Mouse (Mus musculus) cerebellum, postnatal 4 days (tissue): ENCODE data around the gene Galt.
"Not testable (repeated sequence)": the region's sequence is repeated elsewhere in the genome, so short reads cannot be mapped to it uniquely, and the experiment has no call there.

Experiments used
- DNase-seq, 2 experiments: peaks; one replicate each; pipeline ENCODE4 v3.0.0; 2022; ENCODE audit warnings: low spot score in 2 of 2, mixed read lengths in 1 of 2

The Galt gene

GRCm38 (mm10) chr4:41740380-41741157, 14.5 kb upstream of the Galt start:
- DNase-seq: peak; percentile 48 to 59

- peak; percentile 77 to 89 for DNase-seq
These were observed 13.9 kb upstream of the Galt start for GRCm38 (mm10) chr4:41741158-41741560.

GRCm38 (mm10) chr4:41744131-41744530, 10.9 kb upstream of the Galt start:
- DNase-seq: no peak

DNA sequence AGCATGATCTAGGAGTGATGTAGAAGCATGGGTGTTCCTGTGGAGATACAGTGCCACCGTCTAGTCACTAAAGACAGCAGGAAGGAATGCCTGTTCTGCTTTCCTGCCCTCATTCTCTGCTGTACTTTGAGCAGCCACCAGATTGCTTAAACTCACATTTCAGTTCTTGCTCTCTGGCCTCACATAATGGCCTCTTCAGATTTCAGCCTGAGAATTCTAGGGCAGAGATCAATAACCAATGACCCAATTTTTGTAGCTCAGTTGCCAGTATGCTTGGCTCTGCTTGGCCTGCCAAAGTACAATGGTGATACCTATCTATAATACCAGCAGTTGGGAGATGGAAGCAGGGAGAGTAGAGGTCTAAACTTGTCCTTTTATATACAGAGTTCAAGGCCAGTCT, 10.0 kb upstream of the Galt start:
- no peak for DNase-seq

DNA sequence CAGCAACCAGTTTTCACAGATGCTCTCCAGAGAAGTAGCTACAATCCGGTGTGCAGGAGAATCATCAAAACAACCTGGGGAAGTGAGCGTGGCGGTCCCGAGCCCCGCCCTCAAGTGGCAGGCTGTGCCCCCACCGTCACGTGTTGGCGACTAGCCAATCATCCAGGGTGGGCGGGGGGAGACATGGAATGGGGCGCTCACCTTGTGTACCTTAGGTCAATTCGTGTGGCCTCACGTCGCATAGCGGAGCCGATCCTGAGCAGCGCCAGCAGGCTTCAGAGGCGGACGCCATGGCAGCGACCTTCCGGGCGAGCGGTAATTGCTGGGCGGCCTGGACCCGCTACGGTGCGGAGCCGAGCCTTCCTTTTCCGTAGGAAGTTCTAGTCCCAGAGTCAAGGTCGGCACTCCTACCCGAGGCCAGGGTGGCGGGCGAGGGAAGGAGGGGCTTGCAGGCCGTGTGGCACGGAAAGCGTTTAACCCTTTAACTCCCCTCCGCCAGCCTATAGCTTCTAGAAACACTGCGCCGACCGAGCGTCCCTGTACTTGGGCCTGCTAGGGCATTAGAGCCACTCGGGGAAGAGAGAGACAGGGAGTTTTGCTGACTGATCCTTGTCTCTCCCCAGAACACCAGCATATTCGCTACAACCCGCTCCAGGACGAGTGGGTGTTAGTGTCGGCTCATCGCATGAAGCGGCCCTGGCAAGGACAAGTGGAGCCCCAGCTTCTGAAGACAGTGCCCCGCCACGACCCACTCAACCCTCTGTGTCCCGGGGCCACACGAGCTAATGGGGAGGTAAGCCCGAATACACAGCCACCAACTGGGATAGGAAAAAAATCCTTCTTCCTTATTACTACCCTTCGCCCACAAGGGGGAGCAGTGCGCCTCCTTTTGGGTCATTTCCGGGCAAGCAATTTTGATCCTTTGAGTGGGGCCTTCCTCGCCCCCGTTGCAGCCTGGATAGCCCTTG, 594 bp downstream of the Galt start, which contains the start of gene Sigmar1:
Gene Sigmar1, minus strand, starts transcription at position 820 of the 968 bp plus-strand sequence.
- DNase-seq: peak; percentile 59 to 80

DNA sequence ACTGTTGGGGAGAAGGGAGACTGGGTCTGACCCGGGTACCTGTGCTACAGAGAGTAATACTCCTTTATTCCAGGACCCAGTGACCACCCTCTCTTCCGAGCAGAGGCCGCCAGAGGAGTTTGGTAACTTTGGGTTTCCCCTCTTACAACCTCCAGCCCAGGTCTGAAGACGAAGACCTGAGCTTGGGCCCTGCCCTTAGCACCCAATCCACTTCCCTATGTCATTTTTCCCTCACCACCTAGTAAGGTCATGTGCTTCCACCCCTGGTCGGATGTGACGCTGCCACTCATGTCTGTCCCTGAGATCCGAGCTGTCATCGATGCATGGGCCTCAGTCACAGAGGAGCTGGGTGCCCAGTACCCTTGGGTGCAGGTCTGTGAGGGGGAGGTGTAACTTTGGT, 1.4 kb downstream of the Galt start:
- no peak for DNase-seq

DNA sequence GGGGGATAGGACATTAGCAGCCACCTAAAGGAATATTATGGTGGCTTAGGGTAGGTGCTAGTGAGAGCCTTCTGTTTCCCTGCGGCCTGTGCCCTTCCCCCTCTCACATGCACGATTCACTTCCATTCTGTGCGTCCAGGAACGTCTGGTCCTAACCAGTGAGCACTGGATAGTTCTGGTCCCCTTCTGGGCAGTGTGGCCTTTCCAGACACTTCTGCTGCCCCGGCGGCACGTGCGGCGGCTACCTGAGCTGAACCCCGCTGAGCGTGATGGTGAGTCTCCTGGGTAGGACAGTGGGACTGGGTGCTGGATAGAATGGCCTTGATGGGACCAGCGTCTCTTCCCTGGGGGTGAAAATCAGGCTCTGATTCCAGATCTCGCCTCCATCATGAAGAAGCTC, 2.3 kb downstream of the Galt start:
- DNase-seq: no peak

- no peak for DNase-seq
These were observed 3.0 kb downstream of the Galt start for GRCm38 (mm10) chr4:41758021-41758420.

GRCm38 (mm10) chr4:41758701-41759100, 3.7 kb downstream of the Galt start:
- DNase-seq: no peak

- no peak for DNase-seq
These were observed 4.2 kb downstream of the Galt start for GRCm38 (mm10) chr4:41759206-41759605.

- DNase-seq: no peak
These were observed 4.7 kb downstream of the Galt start for GRCm38 (mm10) chr4:41759656-41760287.

DNA sequence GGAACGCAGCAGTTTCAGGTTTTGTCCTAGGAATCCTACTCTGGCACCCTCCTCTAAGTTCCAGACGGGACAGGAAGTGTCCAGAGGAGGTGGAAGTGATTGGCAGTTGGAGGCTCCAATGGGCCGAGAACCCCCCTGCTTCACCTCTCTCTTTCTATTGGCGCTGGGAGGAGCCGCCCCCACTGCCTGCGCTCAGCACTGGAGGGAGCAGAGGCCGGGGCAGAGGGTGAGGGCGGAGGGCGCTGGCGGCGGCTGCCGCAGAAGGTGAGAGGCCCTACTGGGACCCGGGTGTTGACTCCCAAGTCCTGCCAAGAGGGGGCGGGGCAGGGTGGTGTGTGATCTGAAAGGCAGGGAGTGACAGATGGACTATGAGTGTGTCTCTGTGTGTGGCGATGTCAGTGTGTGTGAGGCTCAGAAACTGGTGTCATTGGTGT, 5.3 kb downstream of the Galt start:
- peak; percentile 60 to 85 for DNase-seq

DNA sequence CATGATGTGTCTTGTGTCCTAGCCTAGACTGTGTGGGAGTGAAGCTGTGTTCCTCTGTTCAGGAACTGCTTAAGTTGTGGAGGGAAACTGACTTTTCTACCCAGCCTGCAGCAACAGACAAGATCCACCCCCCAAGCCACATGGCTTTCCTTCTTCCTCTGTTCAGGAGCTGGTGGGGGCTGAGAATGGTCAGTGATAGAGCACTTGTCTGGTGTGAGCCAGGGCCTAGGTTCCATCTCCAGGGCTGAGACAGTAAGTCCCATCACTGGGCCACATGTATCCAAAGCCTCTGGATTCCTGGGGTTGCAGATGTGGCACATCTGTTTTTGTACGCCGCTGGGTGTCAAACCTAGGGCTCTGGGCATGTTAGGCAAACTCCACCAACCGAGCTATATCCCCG, 5.9 kb downstream of the Galt start:
- no peak for DNase-seq

DNA sequence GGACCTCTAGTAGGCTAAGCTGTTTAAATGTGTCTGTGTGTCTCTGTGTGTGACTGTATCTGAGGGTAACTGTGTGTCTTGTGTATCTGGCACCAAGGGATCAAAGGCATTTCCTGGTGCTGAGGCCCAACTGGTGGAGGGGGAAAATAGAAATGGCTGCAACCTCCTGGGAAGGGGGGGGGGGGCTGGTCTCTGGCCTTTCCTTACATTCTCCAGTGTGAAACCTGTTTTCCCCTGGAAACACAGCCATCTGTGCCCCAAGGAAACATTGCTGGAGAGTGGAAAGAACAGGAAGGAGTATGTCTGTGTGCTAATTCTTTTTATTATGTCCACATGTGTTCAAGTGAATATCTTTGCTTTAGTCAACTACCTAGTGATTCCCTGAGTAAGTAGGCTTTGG, 6.7 kb downstream of the Galt start:
- no peak for DNase-seq

GRCm38 (mm10) chr4:41762099-41762687, 7.2 kb downstream of the Galt start:
- DNase-seq: no peak

DNA sequence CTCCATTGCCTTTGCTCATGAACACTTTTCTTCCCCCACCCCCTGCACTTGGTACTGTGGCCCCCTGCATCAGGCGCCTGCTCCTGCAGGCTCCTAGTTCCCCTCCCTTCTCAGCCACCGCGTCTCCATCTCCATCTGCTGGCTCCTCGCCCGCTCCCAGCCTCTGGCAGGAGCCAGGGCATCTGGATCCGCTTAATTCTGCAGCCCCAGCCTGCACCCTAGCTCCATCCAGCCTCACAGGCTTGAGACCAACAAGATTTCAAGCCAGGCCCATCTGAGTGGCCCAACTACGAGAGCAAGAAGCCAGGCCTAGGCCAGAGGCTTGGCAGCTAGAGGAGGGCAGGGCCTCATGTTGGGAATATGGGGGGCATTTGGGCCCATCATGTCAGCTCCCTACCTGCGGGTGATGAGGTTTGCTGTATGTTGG, 7.7 kb downstream of the Galt start:
- DNase-seq: peak in 1 of 2 experiments; percentile 68

DNA sequence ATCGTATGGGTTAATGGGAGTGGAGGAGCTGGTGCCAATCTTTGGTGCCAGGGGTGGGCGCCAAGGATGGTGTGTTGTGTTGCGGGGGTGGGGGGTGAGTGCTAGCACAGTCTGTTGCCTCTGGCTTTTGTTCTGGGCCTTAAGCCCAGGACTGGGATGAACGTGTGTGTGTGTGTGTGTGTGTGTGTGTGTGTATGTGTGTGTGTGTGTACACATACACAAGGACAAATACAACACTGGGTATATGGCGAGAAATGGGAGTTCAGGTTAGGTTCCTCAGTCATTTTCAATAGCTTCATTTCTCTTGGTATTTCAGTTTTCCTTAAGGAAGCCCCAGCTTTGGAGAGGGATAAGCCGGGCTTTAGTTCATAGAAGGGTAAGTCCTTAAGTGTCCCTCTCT, 8.1 kb downstream of the Galt start:
- not testable (repeated sequence) for DNase-seq

GRCm38 (mm10) chr4:41767301-41767700, 12.3 kb downstream of the Galt start:
- DNase-seq: not testable (repeated sequence)

GRCm38 (mm10) chr4:41772946-41773345, 17.9 kb downstream of the Galt start:
- not testable (repeated sequence) for DNase-seq

DNA sequence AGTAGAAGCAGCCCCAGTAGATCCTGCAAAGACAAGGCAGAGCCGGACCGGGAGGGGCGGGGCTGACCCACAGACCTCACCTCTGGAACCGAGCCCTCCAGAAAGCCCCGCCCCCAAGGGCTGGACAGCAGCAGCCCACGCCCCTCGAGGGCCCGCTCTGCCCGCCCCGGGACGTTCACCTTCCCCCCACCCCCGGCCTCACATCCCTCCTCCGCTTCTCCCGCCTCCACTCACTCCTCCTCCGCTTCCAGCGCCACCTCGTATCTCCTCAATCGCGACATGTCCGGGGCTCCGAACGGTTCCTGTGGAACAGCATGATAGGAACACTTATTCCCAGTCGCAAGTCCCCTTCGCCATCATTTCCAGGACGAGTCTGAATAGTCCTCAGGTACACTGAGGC, 18.5 kb downstream of the Galt start:
- DNase-seq: peak in 1 of 2 experiments; percentile 52

DNA sequence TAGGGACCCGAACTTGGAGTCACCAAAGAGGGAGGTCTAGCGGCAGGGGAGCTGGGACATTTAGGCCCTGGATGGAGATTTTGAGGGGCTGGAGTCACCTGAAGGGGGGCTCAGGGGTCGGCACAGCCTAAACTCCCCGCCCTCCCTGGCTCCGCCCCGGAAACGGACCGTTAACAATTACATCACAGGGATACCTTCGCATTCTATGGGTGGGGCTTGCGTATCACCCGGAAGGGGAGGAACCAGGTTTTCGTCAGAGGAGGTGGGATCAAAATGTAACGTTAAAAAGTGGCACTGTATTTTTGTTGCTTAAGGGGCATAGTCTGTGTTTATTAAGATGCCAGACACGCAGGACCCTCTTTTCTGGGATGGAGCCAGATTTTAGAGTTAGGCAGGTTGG, 19.0 kb downstream of the Galt start, which contains the start of gene Ccl27a:
Gene Ccl27a, minus strand, starts transcription at position 246 of the 400 bp plus-strand sequence.
- peak in 1 of 2 experiments; percentile 66 for DNase-seq
